Mouse (Mus musculus): ENCODE measurements at regions not wholly inside any gene's neighbourhood (a gene's known extent, or its start where the extent isn't known, plus 50 kb on each side); places are given as distances from the start of the nearest gene placed in this dataset.

DNA sequence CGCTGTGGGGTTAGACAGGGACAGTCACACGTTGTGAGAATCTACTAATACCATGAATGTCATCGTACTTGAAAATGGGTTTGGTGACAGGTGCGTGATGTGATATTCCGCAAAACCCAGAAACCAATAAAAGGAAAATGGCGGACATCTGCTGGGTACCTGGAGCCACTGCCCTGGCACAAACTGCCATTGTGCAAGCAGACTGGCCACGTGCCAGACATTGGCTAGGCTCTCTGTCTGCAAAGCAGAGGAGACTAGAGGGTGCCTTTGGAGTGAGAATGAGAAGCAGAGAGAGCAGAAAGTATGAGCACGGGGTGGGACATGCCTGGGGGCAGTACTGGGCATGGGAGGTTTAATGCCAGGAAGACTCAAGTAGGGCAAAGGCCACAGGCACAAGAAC is 98.5 kb upstream of the Kazn start:
- no peak overlapping the region for H3K4me2 ChIP-seq
- no peak overlapping the region for H3K9ac ChIP-seq
- no peaks in the 10 kb centered on the region for H3K36me3 ChIP-seq
- no peak overlapping the region for H3K4me3 ChIP-seq
- H3K27me3 ChIP-seq = no peaks in the 10 kb centered on the region
- WGBS = 83% methylated on average over 8 of the region's 8 CpGs
- no peak for ATAC-seq (ENCODE audit: borderline replicate concordance, extremely low read depth, low FRiP score, low TSS enrichment)
- no peak overlapping the region for H3K27ac ChIP-seq
- H3K9me3 ChIP-seq = no peaks in the 10 kb centered on the region
- no peaks in the 10 kb centered on the region for H3K4me1 ChIP-seq

DNA sequence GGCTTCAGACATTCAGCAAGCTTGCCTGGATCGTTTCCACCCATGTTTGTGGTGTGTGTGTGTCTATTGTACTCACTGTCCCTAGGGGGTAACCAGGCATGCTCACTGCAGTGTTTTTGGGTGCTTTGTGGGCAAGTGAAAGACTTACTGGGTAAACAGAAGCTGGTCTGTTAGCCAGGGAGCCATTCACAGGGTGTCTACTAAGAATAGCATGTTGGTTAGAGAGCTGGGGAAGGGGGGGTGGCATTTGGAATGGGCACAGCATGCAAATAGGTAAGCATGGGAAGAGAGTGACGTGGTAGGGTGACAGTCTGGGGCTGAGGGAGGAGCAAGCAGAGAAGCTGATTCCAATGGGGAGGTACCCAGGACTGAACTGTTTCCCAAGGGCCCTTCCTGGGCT is 97.7 kb upstream of the Kazn start:
- Histone ChIP-seq H3K4me3 (no peak overlapping the region), H3K9ac (no peak overlapping the region)
- WGBS = 53% methylated on average over 2 of the region's 2 CpGs

DNA sequence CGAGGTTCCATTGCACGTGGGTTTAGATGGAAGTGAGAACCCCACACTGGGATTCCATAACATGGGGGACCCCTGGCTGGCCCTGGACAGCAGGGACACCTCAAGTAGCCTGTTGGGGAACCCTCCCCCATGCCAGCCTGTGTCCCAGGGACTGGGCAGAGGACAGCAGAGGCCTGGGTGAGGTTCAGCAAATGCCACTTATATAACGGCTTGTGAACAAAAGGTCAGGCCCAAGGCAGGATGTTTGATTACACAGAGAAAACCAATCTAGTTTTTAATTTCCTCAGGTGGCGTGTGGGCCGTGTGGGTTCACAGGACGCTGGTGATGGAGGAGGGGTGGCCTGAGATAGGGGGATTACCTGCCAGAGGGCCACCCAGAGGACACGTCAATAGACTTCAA is 94.9 kb upstream of the Kazn start:
- Histone ChIP-seq H3K4me1 (no peaks in the 10 kb centered on the region), H3K9me3 (no peaks in the 10 kb centered on the region), H3K4me2 (no peak overlapping the region), H3K4me3 (no peak overlapping the region), H3K9ac (no peak overlapping the region), H3K27ac (no peak overlapping the region), H3K27me3 (no peaks in the 10 kb centered on the region), H3K36me3 (no peaks in the 10 kb centered on the region)
- WGBS = 73% methylated on average over 7 of the region's 7 CpGs
- ATAC-seq (ENCODE audit: borderline replicate concordance, extremely low read depth, low FRiP score, low TSS enrichment) = no peak

More for the DNA sequence above, 97.7 kb upstream of the Kazn start:
- H3K27me3 ChIP-seq = no peaks in the 10 kb centered on the region
- H3K27ac ChIP-seq = no peak overlapping the region
- no peaks in the 10 kb centered on the region for H3K4me1 ChIP-seq
- H3K36me3 ChIP-seq = no peaks in the 10 kb centered on the region
- no peaks in the 10 kb centered on the region for H3K9me3 ChIP-seq
- ATAC-seq (ENCODE audit: borderline replicate concordance, extremely low read depth, low FRiP score, low TSS enrichment) = no peak
- H3K4me2 ChIP-seq = no peak overlapping the region

DNA sequence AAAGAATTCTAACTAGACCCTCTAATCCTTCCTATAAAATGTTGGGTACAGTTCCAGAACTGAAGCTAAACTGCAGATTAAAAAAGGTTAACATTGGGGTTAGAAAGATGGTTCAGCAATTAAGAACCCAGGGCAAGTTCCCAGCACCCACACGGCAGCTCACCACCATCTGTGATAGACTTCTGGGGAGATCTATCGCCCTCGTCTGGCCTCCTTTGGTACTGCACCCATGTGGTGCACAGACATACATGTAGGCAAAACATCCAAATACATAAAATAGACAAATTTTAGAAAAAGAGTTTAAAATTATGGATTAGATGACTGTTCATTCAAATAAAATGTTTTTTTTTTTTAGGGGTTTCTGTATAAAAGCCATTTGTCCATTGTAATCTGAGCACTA is 91.4 kb upstream of the Kazn start:
- ATAC-seq (ENCODE audit: borderline replicate concordance, extremely low read depth, low FRiP score, low TSS enrichment) = no peak

DNA sequence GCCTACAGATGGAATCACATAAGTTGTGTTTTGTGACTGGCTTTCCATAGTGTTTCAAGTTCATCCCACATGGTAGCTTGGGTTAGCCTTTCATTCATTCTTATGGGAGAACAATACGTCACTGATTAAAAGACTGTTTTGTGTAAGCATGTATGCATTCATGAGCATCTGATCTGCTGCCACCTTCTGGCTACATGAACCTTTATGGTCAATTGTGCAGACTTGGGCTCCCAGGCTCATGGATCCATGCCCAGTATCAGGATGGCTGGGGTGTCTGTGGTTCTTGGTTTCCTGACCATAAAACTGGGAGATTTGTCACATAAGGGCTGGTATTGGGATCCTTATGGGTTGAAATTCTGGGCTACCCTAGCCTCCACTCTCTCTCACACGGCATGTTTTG is 90.4 kb upstream of the Kazn start:
- Histone ChIP-seq H3K27me3 (no peaks in the 10 kb centered on the region), H3K36me3 (no peaks in the 10 kb centered on the region), H3K4me1 (no peaks in the 10 kb centered on the region), H3K4me2 (no peak overlapping the region), H3K4me3 (no peak overlapping the region), H3K27ac (no peak overlapping the region), H3K9ac (no peak overlapping the region), H3K9me3 (no peaks in the 10 kb centered on the region)
- 84% methylated on average over 2 of the region's 2 CpGs for WGBS
- ATAC-seq (ENCODE audit: borderline replicate concordance, extremely low read depth, low FRiP score, low TSS enrichment) = no peak

More for the DNA sequence above, 91.4 kb upstream of the Kazn start:
- H3K27me3 ChIP-seq = no peaks in the 10 kb centered on the region
- H3K27ac ChIP-seq = no peak overlapping the region
- H3K4me3 ChIP-seq = no peak overlapping the region
- WGBS = 89% methylated on average over 3 of the region's 3 CpGs
- H3K4me1 ChIP-seq = no peaks in the 10 kb centered on the region
- H3K9me3 ChIP-seq = no peaks in the 10 kb centered on the region
- no peak overlapping the region for H3K4me2 ChIP-seq
- H3K9ac ChIP-seq = no peak overlapping the region
- H3K36me3 ChIP-seq = no peaks in the 10 kb centered on the region

DNA sequence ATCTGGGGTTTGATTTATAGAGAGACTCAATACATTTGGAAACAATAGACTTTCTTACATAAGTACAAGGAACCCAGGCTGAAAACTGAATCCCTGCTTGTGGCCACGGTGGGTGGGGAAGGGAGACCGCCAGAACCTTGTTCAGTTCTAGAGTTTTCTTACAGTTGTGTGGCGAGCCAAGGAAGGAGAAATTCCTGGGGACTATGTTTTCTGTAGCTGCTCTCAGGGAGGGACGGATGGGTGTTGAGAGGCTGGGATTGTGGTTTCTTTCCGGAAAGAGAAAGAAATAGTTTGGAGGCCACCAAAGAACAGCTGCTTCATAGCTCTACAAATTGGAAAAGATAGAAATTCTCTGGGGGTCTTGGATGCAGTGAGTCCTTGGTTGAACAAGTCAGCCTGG is 87.3 kb upstream of the Kazn start:
- Histone ChIP-seq H3K4me3 (no peak overlapping the region), H3K9ac (no peak overlapping the region), H3K9me3 (no peaks in the 10 kb centered on the region), H3K4me2 (no peak overlapping the region), H3K36me3 (no peaks in the 10 kb centered on the region), H3K4me1 (no peaks in the 10 kb centered on the region), H3K27me3 (no peaks in the 10 kb centered on the region), H3K27ac (no peak overlapping the region)
- ATAC-seq (ENCODE audit: borderline replicate concordance, extremely low read depth, low FRiP score, low TSS enrichment) = no peak
- WGBS = 82% methylated on average over 5 of the region's 5 CpGs

DNA sequence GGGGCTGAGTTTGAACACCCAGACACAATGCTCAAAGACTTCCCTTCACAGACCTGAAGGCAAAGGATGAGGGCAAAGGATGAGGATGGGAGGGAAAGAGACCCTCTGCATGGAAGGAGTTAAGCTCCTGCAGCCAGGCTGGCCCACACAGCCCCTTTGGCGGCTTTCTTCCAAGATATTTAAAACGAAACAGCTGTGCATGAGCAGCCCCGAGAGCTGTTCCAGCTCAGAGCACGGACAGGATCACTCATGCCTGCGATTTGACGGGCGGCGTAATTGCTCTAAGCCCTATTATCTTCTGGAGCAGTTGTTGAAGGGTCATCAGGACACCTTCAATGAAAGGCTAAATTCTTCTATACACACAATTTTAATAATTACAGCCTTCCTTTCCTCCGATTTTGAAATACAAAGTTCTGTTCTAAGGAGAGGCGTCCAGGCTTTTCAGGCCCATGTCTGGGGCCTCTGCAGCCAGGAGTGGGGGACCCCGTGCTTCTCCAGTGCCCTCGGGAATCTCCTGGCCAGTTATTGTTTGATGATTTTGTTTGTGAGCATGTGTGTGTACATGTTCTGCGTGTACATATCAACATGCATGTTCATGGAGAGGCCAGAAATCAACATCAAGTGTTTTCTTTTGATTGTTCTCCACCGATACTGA is 82.1 kb upstream of the Kazn start:
- 45% methylated on average over 14 of the region's 14 CpGs for WGBS
- Histone ChIP-seq H3K36me3 (no peaks in the 10 kb centered on the region), H3K9ac (no peak overlapping the region), H3K4me3 (no peak overlapping the region), H3K9me3 (no peaks in the 10 kb centered on the region), H3K27ac (peak overlapping the region; percentile 49), H3K27me3 (no peaks in the 10 kb centered on the region), H3K4me1 (peaks cover 6% of the 10 kb centered on the region; the same call in 1 of the 2 replicates), H3K4me2 (no peak overlapping the region)
- ATAC-seq (ENCODE audit: borderline replicate concordance, extremely low read depth, low FRiP score, low TSS enrichment) = peak; percentile 79; the same call in 1 of the 2 replicates

DNA sequence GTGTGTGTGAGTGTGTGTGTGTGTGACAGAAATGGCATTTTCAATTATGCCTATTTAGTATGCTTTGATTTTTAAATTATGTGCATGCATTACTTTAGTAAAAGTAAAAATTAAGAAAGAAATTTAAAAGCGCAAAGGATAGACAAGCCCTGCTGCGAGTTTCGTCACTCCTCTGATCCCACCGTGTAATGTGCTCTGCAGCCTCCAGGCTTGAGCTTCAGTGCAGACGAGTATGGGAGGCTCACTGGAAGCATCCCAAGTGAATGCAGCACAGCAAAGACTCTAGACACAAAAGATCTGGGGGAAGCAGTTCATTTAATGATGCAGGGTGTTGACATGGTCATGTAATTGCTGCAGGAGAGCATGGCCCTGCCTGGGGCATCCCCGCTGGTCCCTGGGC is 71.1 kb upstream of the Kazn start:
- Histone ChIP-seq H3K36me3 (no peaks in the 10 kb centered on the region), H3K4me1 (peaks cover 10% of the 10 kb centered on the region; the same call in 1 of the 2 replicates), H3K4me3 (no peak overlapping the region), H3K4me2 (no peak overlapping the region), H3K9me3 (no peaks in the 10 kb centered on the region; the same call in 1 of the 2 replicates), H3K9ac (no peak overlapping the region), H3K27ac (no peak overlapping the region), H3K27me3 (no peaks in the 10 kb centered on the region)
- ATAC-seq (ENCODE audit: borderline replicate concordance, extremely low read depth, low FRiP score, low TSS enrichment) = no peak
- WGBS = 88% methylated on average over 6 of the region's 6 CpGs

DNA sequence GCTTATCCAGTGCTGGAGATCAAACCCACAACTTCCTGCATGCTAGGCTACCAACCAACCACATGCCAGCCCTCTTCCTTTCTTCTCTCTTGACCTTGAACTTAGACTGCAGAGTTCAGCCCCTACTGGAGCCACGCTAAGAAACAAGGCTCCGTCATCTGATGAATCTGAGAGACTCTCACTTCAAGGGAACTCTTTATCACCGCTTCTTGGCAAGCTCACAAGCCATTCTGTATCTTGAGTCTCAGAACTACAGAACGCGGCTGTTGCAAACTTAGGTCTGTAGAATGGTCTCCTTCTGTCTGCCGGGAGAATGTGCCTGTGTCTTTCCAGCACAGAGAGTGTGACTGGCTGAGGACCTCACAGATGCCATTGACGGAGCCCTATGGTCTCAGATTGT is 69.1 kb upstream of the Kazn start:
- peaks cover 13% of the 10 kb centered on the region; the same call in 1 of the 2 replicates for H3K4me1 ChIP-seq
- no peaks in the 10 kb centered on the region for H3K27me3 ChIP-seq
- H3K9ac ChIP-seq = no peak overlapping the region
- no peak overlapping the region for H3K4me2 ChIP-seq
- no peaks in the 10 kb centered on the region; the same call in 1 of the 2 replicates for H3K9me3 ChIP-seq
- H3K27ac ChIP-seq = no peak overlapping the region
- ATAC-seq (ENCODE audit: borderline replicate concordance, extremely low read depth, low FRiP score, low TSS enrichment) = no peak
- no peak overlapping the region for H3K4me3 ChIP-seq
- H3K36me3 ChIP-seq = no peaks in the 10 kb centered on the region
- 43% methylated on average over 7 of the region's 7 CpGs for WGBS

DNA sequence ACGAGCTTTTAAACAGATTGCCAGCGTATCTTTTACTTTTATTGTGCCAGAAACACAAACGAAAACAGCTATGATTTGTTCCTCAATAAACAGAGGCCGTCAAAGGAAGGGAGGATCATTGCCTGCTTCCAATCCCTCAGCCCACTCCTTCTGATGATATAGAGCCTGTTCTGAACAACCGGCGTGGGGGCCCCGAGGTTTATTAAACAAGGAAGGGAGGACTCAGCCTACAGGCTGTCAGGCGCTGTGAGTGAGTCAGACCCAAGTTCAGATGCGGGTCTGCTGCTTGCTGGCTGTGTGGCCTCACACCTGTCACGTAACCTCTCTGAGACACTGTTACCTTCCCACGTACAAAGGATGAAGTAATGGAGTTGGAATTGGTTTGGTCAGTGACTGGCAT is 68.1 kb upstream of the Kazn start:
- Histone ChIP-seq H3K9me3 (no peaks in the 10 kb centered on the region; the same call in 1 of the 2 replicates), H3K4me2 (no peak overlapping the region), H3K27me3 (no peaks in the 10 kb centered on the region), H3K4me1 (peaks cover 19% of the 10 kb centered on the region), H3K36me3 (no peaks in the 10 kb centered on the region), H3K27ac (no peak overlapping the region), H3K4me3 (no peak overlapping the region), H3K9ac (no peak overlapping the region)
- ATAC-seq (ENCODE audit: borderline replicate concordance, extremely low read depth, low FRiP score, low TSS enrichment) = no peak
- 47% methylated on average over 11 of the region's 11 CpGs for WGBS

DNA sequence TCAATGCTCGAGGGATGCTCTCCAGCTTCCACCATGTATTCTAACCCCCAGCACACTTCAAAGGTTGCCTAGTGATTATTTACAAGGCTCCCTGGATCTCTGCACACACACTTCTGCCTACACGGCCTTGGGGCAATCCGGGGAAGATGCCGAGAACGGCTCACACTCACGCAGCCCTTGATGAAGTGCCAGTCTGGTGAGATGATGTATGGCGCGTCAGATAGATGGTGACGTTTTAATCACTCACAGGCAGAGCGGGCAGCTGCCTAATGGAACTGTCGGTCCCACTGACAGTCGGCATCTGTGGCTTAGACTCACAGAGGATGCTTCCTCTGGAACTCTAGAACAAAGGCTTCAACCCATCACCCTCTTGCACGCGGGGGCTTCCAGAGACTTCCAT is 66.9 kb upstream of the Kazn start:
- Histone ChIP-seq H3K36me3 (no peaks in the 10 kb centered on the region), H3K27ac (no peak overlapping the region), H3K9me3 (no peaks in the 10 kb centered on the region; the same call in 1 of the 2 replicates), H3K27me3 (no peaks in the 10 kb centered on the region), H3K9ac (no peak overlapping the region), H3K4me3 (no peak overlapping the region), H3K4me2 (no peak overlapping the region), H3K4me1 (peaks cover 22% of the 10 kb centered on the region)
- WGBS = 50% methylated on average over 14 of the region's 14 CpGs
- no peak for ATAC-seq (ENCODE audit: borderline replicate concordance, extremely low read depth, low FRiP score, low TSS enrichment)

DNA sequence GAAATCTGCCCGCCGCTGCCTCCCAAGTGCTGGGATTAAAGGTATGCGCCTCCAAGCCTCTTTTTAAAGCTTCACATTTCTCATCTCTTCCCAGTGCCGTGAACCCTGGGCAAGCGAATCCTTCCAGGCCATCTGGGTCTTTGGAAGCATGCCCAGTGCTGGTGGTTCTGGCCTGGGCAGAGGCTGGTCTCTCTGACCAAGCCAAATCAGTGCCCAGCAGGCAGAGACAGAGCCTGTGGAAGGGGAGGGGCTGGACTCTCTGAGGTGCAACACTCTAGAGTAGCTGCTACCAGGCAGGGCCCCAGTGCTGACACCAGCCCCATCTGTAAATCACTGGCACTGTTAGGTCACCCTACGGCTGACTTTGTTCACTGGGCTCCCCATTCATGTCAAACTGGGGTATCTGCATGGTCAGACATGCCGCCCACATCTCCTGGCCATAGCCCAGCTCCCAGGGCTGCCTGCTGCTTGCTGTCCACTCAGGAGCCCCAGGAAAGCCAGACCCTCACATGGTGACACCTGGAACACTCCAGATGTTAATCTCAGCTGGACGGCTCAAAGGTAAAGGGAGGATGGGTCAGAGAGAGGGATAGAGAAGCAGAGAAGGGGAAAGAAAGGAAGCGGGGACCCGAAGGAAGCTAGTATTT is 64.3 kb upstream of the Kazn start:
- 66% methylated on average over 10 of the region's 10 CpGs for WGBS

More for the DNA sequence above, 64.3 kb upstream of the Kazn start:
- ATAC-seq (ENCODE audit: borderline replicate concordance, extremely low read depth, low FRiP score, low TSS enrichment) = no peak; the same call in 1 of the 2 replicates
- no peaks in the 10 kb centered on the region for H3K36me3 ChIP-seq
- no peak overlapping the region for H3K4me2 ChIP-seq
- H3K27ac ChIP-seq = no peak overlapping the region
- H3K4me3 ChIP-seq = no peak overlapping the region
- H3K9ac ChIP-seq = no peak overlapping the region
- no peaks in the 10 kb centered on the region for H3K27me3 ChIP-seq
- no peaks in the 10 kb centered on the region for H3K9me3 ChIP-seq
- H3K4me1 ChIP-seq = peaks cover 20% of the 10 kb centered on the region
